Mouse (Mus musculus) MEL-GATA-1-ER (cell line): Measurements from ENCODE around the gene Leprot.

Experiments used
- DNase-seq: peaks from one replicate; pipeline ENCODE4 v3.0.0-alpha.2; 2012; ENCODE audit warnings: low read depth; ENCODE audit errors: extremely low read depth

Gene Leprot

DNA sequence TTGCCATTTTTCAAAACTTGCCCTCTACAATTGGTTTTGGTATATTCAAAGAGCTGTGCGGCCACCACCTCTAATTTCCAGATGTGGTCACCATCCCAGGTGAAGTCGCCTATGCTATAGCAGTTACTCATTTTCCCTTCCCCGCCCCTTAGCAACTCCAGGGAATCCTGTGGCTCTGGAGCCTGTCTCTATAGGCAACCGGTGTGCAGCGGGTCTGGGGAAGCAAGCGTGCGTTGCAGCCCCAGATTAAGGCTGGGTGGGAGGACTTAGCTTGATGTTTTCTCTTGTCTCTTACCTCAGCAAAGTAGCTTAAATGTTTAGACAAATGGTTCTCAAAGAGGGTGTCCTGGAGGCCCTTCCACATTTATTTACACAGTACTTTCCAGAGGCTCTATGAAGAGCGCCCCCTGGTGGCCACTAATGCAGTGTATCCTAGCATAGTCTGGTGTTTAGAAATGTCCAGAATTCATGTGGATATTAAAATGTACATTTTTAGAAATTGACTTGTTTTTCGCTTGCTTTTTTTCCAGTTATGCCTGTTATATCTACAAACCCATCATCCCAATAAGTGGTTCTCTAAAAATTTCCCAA lies 16.7 kb downstream of the Leprot start:
- peak; percentile 36 for DNase-seq

DNA sequence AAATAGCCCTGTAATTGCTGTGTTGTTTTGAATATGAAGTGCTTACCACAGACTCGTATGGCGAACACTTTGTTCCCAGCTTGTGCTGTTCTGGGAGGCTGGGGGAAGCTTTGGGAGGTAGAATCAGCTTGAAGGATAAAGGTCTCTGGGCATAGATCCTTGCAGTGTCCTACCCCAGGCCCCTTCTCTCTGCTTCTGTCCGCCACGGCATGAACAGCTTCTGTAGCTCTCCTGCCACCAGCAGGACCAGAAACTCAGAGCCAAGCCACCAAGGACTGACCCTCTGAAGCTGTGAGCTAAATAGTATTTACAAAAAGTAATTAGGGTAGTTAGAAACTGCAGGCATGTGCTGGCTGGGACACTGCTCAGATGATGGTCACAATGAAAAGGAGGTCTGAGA lies 17.2 kb downstream of the Leprot start:
- DNase-seq, result no peak

GRCm38 (mm10) chr4:101669161-101669560 lies 21.6 kb downstream of the Leprot start:
- DNase-seq, result no peak

DNA sequence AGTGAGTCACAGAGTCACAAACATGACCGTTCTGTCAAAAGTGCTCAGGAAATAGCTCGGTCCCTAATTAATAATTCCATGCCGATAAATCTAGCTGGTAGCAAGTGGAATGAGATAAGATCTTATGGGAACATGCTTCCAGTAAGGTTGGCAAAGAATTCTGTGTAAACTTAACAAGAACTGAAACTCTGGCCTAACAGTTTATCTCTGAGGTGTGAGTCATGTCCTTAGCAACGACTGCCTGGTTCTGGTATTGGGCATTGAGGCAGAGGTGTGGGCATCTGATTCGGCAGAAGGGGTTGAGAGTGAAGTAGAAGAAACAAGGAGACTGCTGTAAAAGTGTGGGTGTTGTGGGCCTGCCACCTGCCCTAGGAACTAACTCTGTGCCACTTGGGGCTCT lies 22.3 kb downstream of the Leprot start:
- no peak for DNase-seq

- DNase-seq, result no peak
These were observed 27.3 kb downstream of the Leprot start for GRCm38 (mm10) chr4:101674790-101675189.

- no peak for DNase-seq
These were observed 28.2 kb downstream of the Leprot start for GRCm38 (mm10) chr4:101675726-101676125.

GRCm38 (mm10) chr4:101682620-101683019 lies 35.1 kb downstream of the Leprot start:
- DNase-seq, result no peak

GRCm38 (mm10) chr4:101683086-101683485 lies 35.6 kb downstream of the Leprot start:
- DNase-seq, result no peak

DNA sequence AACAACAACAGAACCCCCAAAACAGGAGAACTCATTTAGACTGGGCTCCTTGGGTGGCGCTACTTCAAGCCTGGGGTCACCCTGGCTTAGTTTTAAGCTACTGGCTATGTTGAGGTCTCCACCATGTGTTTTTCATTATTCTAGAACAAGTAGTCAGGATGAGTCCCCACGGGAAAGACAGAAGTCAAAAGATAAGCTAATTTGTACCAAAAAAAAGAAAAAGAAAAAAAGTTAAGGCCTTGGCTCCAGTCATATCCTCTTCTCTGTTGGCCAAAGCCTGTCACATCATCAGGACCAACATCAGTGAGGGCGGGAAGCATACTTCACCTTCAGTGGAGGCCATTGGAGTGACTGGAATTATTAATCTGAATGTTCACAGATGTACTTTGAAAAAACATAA lies 37.3 kb downstream of the Leprot start:
- DNase-seq, result no peak

DNA sequence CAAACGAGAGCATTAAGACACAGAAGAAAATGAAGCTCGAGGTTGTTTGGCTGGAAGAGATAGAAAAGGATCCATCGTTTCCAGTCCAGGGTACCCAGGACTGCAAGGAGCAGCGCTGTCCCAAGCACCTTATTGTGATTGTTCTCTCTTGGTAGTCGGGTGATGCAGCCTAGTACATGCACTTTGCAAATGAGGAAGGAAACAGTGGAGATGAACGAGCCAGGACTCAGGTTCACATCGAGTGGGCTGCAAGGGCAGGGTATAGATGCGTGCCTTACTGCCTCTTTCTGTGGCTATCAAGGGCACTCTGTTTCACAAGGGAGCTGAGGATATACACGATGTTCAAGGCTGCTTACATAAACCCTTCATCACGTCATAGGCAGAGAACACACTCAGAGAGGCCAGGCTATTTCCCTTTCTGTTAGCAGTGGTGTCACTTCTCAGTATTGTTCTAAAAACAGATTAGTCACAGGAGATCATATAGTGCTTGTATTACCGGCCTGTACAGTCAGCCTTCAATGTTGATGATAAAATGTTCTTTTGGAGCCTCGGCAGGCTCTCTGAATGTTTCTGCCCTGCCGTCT lies 38.8 kb downstream of the Leprot start:
- DNase-seq, result no peak

GRCm38 (mm10) chr4:101689241-101689640 lies 41.7 kb downstream of the Leprot start:
- no peak for DNase-seq

- DNase-seq, result no peak
These were observed 42.1 kb downstream of the Leprot start for GRCm38 (mm10) chr4:101689645-101690044.

DNA sequence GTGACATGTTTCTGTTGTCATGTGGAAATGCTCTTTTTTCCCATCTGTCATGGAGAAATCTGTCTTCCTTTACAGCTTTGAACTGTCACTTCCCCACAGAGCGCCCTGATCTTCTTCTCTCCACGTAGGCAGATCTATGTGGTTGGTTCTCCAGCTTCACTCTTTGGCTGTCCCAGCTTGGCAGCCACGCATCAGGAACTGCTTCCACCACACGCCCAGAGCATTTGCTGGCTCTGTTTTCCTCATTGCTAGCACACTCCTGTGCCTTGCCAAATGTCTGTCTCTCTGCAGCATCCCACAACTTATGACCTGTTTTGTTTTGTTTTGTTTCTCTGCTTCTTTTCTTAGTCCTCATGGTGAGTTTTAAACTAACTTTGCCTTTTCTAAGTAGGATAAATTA lies 45.4 kb downstream of the Leprot start:
- no peak for DNase-seq

DNA sequence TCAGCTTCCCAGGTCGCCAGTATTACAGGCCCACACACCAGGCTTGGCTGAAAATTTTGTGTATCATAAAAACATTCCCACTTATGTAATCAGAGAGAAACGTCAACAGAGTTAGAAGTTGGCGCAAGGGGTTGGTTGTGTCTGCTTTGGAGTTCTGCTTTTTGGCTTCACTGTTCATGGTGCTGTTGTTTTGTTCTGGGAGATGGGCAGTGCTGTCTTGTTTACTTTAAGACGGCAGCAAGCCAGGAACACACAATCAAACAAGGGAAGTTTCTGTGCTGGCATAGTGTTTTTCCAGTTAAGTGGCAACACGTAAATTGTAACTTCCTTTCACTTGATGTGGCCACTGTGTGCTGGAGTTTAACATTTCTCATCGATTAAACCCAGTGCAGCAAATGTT lies 47.0 kb downstream of the Leprot start:
- DNase-seq, result no peak

DNA sequence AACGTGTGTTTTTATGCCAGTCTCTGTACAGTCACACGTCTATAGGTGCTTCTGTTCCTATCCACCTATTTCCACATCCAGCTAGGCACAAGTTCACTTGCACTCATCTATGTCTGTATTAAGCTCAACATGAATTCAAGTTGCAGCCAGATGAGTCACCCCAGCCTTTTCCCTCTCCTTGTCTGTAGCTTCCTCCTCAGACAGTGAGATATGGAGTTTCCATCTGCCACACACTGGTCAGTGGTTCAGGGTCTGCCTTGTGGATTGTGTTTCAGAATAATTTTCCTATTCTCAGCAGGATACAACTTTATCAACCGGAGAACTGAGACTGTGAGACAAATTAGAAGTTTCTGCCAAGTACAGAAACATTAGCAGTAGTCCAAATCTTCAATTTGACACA lies 49.7 kb downstream of the Leprot start:
- no peak for DNase-seq

DNA sequence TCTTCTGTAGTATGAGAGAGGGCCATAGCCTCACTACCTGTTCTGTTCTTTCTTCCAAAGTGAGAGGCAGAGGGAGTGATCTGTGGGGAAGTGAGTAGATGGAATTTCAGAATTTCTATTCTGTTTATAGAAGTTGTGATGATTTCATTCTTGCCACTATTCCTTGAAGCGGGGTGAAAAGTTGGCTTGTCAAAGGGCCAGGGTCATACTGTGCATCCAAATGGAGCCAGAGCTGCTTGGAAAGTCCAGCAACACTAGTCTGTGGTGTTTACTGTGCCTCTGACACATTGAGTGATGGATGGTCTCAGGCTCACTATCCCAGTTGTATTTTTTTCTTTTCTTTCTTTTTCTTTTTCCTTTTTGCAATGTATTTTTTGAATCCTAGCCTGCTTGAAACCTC lies 51.9 kb downstream of the Leprot start:
- no peak for DNase-seq

DNA sequence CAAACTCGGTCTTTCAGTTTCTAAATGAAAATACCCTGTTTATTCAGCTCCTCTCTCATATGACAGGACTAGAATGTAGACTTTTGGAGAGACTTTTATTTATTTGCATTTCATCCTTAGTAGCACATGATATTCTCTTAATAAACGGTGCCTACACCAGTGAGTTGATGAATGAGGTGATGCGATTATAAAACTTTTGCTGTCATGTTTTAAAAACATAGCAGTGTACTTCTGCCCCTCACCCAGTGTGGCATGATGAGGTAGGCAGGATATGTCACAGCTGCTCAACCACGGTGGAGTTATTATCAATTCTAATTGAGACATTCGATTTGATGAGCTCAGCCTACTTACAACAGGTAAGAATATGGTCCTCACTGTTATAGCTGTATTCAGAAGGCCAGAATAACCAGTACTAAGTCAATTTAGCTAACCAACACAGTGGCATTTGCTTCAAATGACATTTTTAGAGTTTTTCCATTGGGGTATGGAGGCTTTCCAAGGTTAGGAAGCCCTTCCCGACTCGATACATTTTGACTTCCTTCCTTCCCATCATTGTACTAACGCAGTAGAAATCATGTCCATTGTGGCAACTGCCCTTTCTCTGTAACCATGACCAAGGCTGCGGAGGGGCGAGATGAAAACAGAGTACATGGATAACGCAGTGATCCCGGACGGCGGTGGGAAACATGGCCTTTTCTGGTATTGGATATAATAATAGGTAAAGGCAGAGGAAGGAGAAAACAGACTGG lies 53.5 kb downstream of the Leprot start:
- no peak for DNase-seq

- no peak for DNase-seq
These were observed 57.8 kb downstream of the Leprot start for GRCm38 (mm10) chr4:101705325-101705724.

- DNase-seq, result no peak
These were observed 59.7 kb downstream of the Leprot start for GRCm38 (mm10) chr4:101707234-101707633.

DNA sequence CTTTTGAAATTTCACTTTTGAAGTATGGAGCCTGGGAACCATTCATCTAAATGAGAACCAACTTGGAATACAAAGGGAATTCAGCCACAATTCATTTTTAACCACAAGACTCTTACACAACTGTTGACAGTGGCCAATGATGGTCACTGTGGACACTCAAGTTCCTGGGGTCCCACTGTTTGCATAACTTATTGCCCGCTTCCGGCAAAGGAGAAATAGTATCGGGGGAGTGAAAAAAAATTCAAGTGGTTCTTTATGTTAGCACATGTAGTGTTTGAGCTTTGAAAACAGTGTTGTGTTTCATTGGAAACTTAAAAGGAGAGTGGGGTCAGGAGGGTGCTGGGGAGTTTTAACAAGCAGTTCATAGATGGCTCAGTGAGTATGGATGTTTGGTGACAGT lies 60.4 kb downstream of the Leprot start:
- no peak for DNase-seq
